Mouse (Mus musculus): ENCODE measurements around the gene Celsr2.

Celsr2 gene

GRCm38 (mm10) chr3:108372691-108373090, 42.7 kb downstream of the Celsr2 start:
- DNase-seq, result no peak

GRCm38 (mm10) chr3:108372274-108372673, 43.1 kb downstream of the Celsr2 start:
- no peak for DNase-seq

- DNase-seq, result no peak
Measured at GRCm38 (mm10) chr3:108368721-108369120, 46.6 kb downstream of the Celsr2 start.

- DNase-seq, result no peak
Measured at GRCm38 (mm10) chr3:108367828-108368227, 47.5 kb downstream of the Celsr2 start.

- no peak for DNase-seq
Measured at GRCm38 (mm10) chr3:108367173-108367572, 48.2 kb downstream of the Celsr2 start.

- no peak for DNase-seq
Measured at GRCm38 (mm10) chr3:108364270-108364995, 50.9 kb downstream of the Celsr2 start, which contains the start of gene Mybphl. Gene Mybphl, plus strand, starts transcription at chr3:108364911.

- no peak for DNase-seq
Measured at GRCm38 (mm10) chr3:108363626-108364025, 51.7 kb downstream of the Celsr2 start.

GRCm38 (mm10) chr3:108360894-108361293, 54.5 kb downstream of the Celsr2 start:
- peak; percentile 28 for DNase-seq

- DNase-seq, result no peak
Measured at GRCm38 (mm10) chr3:108358445-108358844, 56.9 kb downstream of the Celsr2 start.

- DNase-seq, result no peak
Measured at GRCm38 (mm10) chr3:108357051-108357450, 58.3 kb downstream of the Celsr2 start.

GRCm38 (mm10) chr3:108355245-108355644, 60.1 kb downstream of the Celsr2 start:
- DNase-seq, result no peak

- DNase-seq, result no peak
Measured at GRCm38 (mm10) chr3:108348376-108348775, 67.0 kb downstream of the Celsr2 start.

GRCm38 (mm10) chr3:108345855-108346254, 69.5 kb downstream of the Celsr2 start:
- DNase-seq, result no peak

GRCm38 (mm10) chr3:108342185-108342584, 73.2 kb downstream of the Celsr2 start:
- no peak for DNase-seq

- DNase-seq, result no peak
Measured at GRCm38 (mm10) chr3:108341040-108341439, 74.3 kb downstream of the Celsr2 start.
